Mouse (Mus musculus) cerebellum, postnatal 4 days (tissue): ENCODE results near the gene Serpinb7.

Experiments
- DNase-seq, 2 experiments: peaks; one replicate each; pipeline ENCODE4 v3.0.0; 2022; ENCODE audit warnings: low spot score in 2 of 2, mixed read lengths in 1 of 2

Serpinb7 gene

DNA sequence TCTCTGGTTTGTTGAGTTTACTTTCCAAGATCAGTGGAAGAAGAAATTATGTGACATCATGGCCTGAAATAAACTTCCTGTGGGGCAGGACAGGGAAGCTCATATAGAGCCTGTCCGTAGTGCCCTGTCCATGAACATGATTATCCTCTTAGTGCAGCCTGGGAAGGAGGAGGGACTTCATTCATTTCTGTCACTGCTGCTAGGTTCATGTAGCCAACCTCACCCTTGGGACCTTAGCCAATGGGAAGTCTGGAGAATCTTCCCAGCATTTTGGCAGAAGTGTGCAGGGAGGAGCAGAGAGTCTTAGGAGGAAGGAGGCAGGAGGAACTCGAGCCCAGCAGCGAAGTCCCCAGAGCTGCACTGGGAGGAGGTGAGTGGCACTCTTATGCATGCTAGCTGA lies at the start of gene Serpinb7:
Gene Serpinb7 (plus strand): TSS at position 301 of the 400 bp plus-strand sequence.
- no peak for DNase-seq

DNA sequence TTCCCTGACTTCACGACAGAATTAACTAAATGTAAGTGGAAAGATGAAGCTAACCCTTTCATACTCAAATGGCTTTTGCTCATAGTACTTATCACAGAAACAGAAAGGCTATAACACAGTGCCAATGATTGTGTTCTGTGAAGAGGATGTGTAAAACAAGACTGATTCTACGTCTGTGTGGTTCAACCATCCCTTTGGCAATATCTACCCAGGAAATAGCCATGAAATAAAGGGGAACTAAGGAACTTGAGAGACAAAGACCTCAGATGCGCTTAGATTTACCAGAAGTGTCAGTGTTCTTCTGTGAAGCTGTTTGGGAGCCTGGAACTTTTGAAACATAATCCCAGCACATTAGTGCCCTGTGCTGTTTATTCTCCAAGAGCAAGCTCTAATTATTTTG lies 49.1 kb upstream of the Serpinb7 start:
- DNase-seq = no peak

DNA sequence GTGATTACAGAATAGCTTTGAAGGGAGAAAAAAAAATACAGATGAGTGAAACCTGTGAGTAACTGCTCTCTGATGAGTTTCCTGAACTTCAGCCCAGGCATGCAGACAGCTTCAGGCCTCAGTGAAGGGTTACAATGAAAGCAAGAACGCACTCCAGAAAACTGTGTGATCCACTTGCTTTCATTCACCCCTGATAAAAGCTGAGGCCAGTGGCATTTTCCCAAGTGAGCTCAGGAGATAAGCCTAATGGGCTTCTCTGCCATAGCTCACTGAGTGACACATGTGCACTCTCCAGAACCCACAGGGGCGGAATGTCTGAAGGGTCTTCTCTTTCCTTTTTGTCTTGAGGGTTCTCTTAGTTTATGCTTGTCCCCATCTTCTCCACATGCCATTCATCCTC lies 48.3 kb upstream of the Serpinb7 start:
- no peak for DNase-seq

DNA sequence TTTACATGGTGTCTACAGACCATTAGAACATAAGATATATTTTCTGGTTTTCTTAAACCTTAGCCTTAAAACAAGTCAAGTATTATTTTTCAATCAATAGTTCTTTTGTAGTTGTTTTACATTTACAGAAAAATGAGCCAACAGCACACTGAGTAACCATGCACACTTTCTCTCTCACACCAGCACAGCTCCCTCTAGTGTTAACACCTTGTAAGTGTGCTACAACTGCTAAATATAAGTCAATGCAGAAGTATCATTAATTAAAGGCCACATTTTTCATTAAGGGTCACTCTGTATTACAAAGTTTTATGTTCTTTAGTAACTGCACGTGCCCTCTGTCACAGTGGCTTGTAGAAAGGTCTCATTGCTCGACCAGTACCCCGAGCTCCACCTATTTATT lies 46.4 kb upstream of the Serpinb7 start:
- DNase-seq = no peak

DNA sequence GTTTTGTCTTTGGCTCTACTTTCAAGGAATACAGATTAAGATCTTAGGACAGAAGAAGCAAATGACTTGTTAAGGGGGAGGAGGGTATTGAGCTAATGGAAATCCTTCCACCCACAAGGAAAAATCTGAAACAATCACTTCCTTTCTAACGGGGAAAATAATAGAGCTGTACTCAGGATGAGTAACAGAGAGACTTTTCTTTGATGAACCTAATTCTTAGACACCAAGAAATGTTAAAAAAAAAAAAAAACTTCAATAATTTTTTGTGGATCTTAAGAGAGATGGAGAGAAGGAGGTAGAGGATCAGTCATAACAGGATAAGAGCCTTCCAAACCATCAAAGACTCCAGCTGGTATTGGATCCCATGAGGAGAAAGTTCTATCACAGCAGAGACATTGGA lies 38.6 kb upstream of the Serpinb7 start, which contains the start of gene Serpinb11:
Gene Serpinb11 (plus strand): TSS at position 301 of the 400 bp plus-strand sequence.
- no peak for DNase-seq

DNA sequence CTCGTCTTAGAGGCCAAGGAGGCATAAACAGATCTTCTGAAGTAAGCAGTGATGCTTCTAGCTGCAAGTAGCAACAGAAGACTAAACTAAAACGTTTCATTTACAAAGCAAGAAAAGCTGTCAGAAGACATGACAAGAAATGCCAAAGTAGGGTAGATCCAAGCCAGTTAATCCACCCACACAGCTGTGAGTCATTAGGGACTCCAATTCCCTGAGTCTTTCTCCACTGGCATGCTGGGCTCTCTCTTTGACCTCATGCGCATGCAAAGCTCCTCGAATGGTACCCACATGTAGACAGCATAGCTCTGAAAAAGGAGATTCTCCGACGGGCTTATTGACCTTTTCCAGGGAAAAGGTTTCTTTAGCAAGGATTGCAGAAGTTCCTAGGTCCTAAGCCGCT lies 33.5 kb upstream of the Serpinb7 start:
- DNase-seq = no peak

DNA sequence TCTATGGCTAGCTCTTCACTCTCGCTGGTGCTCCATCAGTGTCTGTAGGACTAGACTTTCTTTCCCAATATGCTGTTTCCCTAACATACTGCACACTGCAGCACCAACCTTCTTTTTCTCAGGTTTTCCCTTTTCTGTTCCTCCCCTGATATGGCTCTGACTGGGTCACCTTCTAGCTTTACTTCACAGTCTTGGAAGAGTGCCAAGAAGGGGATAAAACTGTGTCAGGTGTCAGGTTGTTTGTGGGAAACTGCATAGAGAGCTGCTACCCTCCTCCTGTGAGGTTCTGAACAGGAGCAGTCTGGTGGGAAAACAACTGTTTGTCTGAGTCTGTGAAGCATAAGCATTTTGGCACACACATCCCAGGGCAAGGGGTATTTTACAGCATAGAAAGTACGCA lies 30.5 kb upstream of the Serpinb7 start:
- no peak for DNase-seq

DNA sequence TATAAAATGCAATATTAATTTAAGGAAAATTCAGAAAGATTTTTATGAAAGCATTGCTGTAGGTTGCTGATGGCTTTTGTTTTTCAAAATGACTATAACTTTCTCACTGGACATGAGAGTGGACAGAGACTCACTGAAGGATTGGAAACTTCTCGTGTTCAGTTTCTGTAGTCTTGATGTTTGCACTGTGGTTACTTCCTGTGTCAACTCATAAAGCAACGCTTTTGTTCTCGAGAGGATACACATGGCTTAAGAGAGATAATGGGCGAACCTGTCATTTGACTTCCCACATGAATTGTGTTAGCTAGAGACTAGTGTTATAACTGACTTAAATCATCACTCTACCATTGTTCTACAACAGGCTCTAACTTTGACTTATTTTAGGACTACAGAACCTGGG lies 22.5 kb upstream of the Serpinb7 start:
- no peak for DNase-seq

DNA sequence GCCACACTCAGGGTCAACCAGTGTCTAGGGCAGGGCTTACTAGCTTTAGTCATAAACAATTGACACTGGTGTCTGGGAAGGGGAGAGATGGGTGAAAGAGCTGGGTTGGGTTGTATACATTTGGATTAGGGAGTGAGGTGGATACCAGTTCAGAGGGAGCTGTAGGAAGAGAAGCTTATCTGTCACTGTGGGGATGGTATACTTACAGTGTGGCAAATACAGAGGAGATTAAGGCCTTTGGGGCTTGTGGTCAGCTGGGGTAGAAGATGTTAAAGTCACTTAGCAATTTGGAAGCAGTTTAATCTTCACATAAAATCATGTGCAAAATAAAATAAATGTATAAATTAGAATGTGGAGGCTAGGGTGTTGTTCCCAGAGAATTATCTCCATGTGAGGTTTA lies 21.1 kb upstream of the Serpinb7 start:
- no peak for DNase-seq

DNA sequence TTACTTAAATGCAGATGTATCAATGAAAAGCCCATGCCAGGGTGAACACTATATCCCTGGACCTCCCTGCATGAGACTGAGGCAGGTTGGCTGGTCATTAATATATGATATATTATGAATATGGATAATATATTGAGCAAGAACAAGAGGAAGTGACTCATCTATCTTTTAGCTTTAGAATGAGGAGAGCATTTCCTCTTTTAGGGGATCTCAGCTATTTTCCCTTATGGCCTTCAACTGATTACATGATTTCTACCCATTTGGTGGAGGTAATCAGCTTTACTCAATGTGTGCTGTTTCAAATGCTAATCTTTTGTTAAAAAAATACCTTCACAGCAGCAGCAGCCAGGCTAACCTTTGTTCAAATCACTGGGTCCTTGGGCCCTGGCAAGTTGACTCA lies 18.0 kb upstream of the Serpinb7 start:
- DNase-seq = no peak

DNA sequence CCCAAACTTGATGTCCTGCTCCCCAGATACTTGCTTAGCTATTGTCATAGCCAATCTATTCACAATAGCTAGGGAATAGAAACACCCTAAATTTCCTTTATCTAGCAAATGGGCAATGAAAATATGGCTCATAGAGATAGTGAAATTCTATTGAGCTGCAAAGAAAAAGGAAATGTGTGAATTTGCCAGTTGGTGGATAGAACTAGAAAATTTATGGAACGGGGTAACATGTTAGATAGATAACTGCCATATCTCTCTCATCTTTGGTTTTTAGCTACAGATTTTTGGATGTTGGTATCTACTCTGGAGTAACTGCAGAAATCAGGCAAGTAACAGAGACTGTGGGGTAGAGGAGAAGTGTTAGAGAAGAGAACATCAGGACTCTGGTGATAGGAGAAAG lies 17.1 kb upstream of the Serpinb7 start:
- DNase-seq = no peak

DNA sequence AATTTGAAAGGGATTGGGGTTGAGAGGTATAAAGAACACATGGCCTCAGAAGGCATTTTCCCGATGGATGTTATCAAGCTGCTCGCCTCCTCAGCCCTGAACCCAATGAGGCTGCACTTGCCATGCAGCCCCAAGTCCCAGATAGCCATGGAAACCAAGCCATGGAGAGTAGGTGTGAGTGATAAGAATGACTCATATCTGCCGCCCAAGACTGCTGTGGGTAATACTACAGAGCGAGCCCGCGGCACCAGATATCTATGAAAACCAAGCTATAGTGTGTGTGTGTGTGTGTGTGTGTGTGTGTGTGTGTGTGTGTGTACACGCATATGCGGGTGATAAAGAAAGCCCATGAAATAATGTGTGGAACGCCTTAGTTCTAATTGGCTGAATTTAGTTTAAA lies 14.9 kb upstream of the Serpinb7 start:
- no peak for DNase-seq

DNA sequence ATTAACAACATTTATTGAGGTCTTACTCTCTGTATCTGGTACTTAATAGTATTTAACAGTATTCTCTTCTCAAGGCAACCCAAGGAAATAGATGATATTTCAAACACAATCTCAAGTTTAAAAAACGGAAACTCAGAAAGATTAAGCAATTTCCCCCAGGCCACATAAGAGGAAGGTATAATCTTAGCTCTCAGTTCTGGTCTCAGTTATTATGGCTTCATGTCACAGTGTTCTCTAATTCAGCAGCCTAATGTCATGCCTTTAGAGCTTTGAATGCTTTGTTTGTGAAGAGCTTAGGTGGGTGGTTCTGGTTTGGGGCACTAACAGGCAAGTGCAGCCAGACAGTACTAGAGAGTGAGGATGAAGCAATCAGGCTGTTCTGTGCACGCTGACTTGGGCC lies 9.7 kb upstream of the Serpinb7 start:
- DNase-seq = no peak

DNA sequence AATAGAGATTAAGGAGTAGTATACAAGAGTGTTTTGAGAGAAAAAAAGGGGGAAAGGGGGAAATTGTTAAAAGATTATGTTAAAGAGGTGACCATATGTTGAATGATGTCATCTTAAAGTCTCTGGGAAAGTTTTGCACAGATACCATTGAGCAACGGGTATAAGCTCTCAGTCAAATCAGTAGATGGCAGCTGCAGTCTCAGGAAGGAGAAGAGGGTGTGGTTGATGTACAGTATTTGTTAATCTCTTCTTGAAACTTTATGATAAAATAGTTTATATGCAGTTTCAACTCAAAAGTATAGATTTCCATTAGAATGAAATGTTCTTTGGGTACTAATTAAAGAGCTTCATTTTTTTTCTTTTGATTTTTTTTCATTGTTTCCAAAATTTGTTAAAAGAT lies 2.0 kb upstream of the Serpinb7 start:
- DNase-seq = no peak

DNA sequence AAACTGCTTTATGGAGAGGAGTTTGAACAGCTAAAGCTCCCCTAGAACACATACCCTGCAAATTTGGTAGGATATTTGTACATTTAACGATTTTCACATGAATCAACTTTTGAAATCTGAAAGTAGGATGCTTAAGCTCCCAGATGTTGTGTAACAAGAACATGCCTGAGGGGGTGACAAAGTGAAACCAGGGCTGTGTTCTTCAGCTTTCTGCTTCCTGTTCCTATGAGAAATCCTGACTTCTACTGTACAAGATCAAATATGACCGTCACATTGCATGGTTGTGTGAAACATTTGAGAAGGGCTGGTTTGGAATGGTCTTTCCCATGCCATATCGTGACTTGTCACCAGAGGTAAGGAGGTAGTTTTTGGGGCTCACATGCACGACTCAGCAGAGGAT lies 2.6 kb downstream of the Serpinb7 start:
- no peak for DNase-seq

DNA sequence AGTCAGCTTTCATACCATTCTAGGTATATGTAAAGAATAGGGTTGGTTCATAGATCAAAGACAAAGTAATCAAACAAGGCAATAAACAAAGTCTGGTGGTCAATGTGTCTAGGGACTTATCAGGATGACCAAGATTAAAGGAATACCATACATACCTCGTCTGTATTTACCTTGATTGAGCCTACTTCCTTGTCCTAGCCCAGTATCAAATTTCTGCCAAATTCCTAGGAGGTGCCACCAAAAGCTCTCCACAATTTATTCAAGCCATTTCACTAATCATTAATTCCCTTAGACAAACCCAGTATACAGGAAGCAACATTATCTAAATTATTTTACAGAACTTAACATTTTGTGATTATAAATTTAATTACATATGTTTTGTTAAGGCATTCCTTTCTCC lies 15.2 kb downstream of the Serpinb7 start:
- DNase-seq = no peak

DNA sequence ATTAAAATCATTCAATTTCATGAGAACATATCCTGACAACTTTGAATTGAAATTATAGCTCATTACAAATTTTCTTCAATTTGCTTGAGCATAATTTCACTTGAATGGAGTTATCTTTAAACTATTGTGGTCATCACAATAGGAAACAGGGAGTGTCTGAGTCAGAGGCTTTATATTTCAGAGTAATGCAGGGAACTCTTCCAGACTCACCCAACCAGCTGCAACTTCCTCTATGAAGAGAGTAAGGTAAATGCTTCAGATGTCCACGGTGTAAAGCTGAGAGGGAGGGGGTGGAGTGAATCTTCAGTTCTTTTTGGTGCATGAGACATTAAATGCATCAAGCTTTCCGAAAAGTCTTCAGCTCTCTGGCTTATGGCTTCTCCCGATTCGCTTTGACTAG lies 23.0 kb downstream of the Serpinb7 start:
- no peak for DNase-seq

DNA sequence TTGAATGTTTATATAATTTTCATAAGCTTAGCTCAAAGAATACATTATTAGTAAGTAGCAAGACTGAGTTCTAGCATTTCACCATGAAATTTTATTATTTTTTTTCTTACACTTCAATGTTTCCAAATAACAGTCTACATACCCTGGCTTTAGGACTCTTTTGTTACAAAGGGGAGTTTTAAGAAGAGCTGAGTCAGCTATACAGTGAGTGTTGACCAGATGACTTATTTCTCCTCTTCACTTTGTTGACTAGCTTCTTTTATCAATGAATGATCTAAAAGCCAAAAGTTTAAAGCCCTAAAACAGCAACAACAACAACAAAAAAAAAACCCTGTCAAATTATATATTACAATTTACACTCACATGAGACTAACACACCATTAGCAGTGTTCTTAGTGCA lies 31.8 kb downstream of the Serpinb7 start:
- DNase-seq = no peak

DNA sequence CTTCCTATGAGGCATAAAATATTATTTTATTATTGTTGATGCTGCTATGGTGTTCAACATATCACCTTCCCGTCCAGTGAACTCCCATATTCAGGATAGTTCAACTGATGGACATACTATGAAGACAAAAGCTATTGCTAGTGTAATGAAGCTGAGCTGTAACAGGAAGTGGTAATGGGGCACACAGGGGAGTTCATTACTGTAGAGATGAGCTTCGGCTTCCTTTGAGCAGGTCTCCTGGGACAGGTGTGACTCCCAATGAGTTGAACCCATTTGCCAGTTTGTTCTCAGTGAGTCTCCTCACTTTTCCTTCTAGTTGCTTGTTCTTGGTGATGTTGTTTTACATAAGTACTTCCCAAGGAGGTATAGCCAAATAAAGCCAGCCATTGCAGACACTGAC lies 36.1 kb downstream of the Serpinb7 start:
- no peak for DNase-seq

DNA sequence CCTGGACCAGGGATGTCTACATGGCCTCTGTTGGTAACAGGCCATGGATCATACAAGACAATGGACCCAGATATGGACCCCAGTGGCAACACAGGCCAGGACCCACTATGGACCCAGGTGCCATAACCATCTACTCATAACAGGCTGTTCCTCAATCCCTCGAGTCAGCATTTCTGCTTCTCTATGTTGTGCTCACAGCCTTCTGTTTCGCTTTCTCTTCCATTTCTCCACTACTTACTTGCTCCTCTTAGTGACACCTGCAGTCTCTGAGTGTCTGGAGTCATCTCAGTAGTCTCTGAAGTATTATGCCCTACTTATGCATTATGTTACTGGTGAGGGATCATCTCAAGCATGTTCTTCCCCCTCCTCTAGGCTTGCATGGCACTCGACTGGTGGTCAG lies 40.0 kb downstream of the Serpinb7 start:
- DNase-seq = no peak

DNA sequence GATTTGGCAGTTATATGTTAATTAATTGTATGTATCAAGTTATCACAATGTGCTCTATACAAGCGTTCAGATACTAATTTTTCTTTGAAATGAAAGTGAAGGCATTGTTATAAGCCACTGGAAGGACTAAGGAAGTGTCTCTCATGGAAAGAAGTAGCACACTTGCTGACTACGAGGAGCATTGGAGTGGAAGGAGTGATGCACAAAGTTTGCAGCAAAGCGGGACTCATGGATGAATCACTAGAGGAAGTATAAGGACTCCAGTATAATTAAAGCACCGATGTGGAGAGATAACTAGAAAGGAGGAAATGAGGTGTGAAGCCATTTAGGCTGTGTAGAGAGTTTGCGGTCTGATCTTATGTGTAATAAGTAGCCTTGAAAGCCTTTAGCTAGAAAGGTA lies 45.9 kb downstream of the Serpinb7 start:
- DNase-seq = no peak

DNA sequence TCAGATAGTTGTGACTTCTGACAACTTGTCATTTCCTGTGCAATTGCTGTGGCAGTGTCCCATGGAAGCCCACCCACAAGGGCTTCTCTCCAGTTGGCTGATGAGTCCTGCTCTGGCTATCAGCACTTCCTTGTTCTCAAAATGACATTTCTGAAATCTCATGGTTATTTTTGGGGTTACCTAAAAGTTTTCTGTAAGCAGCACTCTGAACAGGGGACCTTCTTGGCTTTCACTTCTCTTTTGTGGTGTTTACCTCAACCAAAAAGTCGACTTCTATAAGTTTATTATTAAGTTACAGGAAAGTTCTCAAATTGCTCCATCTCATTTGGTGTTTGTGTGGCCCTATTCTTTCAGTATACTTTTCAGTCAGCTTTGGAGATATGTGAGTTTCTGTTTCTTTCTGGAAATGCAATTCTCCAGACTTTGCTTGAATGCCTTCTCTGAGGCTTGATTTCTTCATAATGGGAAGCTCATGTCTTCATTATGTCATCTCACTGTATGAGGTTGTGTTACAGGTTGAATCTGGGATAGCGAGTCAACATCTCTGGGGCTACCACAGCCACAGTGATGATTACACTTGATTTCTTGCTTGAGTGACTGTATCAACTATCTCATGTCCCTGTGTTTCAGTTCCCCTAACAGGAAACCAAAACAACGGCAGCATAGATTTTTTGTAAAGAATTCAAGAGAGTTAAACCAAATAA lies 47.9 kb downstream of the Serpinb7 start:
- DNase-seq = no peak

DNA sequence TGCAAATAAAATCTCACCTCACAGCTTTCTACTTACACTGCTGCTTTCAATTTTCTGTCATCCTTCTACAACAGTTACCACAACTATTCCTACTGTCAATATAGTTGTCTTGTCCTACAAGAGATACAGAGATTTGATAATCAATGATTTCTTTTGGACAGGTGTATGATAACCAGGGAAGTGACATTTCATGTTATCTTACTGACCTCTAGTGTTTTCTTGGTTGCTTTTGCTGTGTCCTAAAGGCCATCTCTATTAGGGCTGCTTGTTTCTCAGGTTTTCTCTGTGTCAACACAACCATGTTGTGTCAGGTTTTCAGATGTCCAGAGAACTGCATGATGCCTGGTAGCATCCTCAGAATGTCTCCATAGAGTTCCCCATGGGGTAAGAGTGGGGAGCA lies 80.5 kb downstream of the Serpinb7 start:
- DNase-seq = no peak

DNA sequence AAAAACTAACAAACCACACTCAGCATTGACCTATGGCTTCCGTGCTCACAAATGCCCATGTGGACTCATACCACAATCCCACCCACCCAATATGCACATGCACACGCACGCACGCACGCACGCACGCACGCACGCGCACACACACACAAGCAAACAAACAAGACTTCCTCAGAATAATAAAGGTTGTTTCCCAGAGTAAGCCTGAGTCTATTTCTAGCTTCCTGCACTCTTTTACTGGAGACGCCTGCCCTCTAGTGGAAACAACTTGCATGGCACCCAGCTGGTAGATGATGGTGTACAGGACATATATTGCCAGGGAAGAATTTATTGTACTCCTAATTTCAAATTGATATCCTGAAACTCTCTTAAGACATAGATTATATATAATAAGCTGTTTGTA lies 82.0 kb downstream of the Serpinb7 start:
- peak; percentile 66 to 82 for DNase-seq
